Mouse (Mus musculus): Measurements from ENCODE around the gene Wbp4. TPM values are rescaled to one million over a fixed set of nuclear protein-coding genes. Genes with fewer than 3 reads are reported as not detected.

The Wbp4 gene
- polyA plus RNA-seq, 1 experiment from 2014 or later, result 42.1 TPM

DNA sequence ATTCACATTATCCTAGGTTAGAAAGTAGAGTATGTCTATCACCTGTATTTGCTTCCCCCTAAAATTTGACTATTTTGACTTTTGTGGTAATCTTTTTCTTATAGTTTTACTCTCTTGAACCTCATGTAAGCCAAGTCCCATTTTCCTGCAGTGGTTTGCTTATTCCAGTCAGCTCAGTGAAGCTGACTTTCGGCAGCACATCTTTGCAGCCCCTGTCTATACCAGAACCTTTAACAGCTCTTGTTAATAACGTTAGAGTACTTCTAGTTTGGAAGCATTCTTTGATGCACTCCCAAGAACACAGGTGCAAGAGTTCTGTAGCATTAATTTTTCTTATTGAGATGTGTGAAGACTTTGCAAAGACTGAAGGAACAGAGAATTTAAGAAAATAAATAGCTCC lies 36.8 kb upstream of the Wbp4 start:
- no peaks in the 10 kb centered on the region for H3K27me3 ChIP-seq
- H3K9ac ChIP-seq, result no peak overlapping the region
- no peaks in the 10 kb centered on the region for H3K36me3 ChIP-seq
- no peak for ATAC-seq (ENCODE audit: insufficient number of reproducible peaks, low FRiP score, low TSS enrichment, low read depth)
- WGBS, result 61% methylated on average over 2 of the region's 2 CpGs
- peaks cover 5% of the 10 kb centered on the region for H3K4me1 ChIP-seq
- H3K9me3 ChIP-seq, result no peaks in the 10 kb centered on the region
- H3K4me2 ChIP-seq, result no peak overlapping the region
- H3K4me3 ChIP-seq, result no peak overlapping the region
- H3K27ac ChIP-seq, result no peak overlapping the region

DNA sequence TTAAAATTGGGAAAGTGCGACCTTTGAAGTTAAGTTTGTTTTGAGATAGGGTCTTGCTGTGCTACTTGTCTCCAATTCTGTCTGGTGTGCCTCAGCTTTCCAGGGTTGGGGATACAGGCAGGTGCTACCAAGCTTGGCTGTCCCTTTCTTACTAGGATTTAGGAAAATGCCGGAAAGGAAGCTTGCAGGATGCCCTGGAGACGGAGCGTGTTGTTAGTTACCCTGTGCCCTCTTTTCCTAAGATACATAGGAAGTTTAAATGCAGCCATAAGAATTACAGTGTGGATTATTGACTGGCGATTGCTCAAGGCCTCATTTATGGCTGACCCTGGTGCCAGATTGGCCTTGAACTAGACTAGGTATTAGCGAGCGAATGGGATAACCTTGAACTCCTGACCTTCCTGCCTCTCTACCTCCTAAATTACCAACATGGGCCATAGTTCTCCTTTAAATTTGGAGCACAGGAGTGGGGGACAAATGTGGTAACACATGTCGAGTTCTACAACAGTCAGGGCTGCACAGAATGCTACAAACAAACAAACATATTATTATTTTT lies 35.9 kb upstream of the Wbp4 start:
- 75% methylated on average over 8 of the region's 8 CpGs for WGBS
- Histone ChIP-seq H3K4me3 (no peak overlapping the region), H3K36me3 (no peaks in the 10 kb centered on the region), H3K27ac (no peak overlapping the region), H3K4me1 (peaks cover 5% of the 10 kb centered on the region), H3K27me3 (no peaks in the 10 kb centered on the region), H3K9me3 (no peaks in the 10 kb centered on the region), H3K4me2 (0 out of 2 replicates have a peak overlapping the region, but pooled peaks have one; percentile 1), H3K9ac (no peak overlapping the region)
- ATAC-seq (ENCODE audit: insufficient number of reproducible peaks, low FRiP score, low TSS enrichment, low read depth), result no peak

- 81% methylated on average over 2 of the region's 2 CpGs for WGBS
- no peak overlapping the region for H3K4me2 ChIP-seq
Observed at GRCm38 (mm10) chr14:79516751-79517150, 35.4 kb upstream of the Wbp4 start.

GRCm38 (mm10) chr14:79516243-79516610 lies 34.9 kb upstream of the Wbp4 start:
- no peak overlapping the region for H3K9ac ChIP-seq
- 75% methylated on average over 5 of the region's 5 CpGs for WGBS
- H3K9me3 ChIP-seq, result no peaks in the 10 kb centered on the region
- H3K4me3 ChIP-seq, result no peak overlapping the region
- peaks cover 5% of the 10 kb centered on the region; the same call in 1 of the 2 replicates for H3K4me1 ChIP-seq
- H3K36me3 ChIP-seq, result no peaks in the 10 kb centered on the region
- H3K27me3 ChIP-seq, result no peaks in the 10 kb centered on the region
- ATAC-seq (ENCODE audit: insufficient number of reproducible peaks, low FRiP score, low TSS enrichment, low read depth), result no peak
- H3K4me2 ChIP-seq, result no peak overlapping the region
- no peak overlapping the region for H3K27ac ChIP-seq

More at GRCm38 (mm10) chr14:79516751-79517150, 35.4 kb upstream of the Wbp4 start:
- H3K27me3 ChIP-seq, result no peaks in the 10 kb centered on the region
- no peak for ATAC-seq (ENCODE audit: insufficient number of reproducible peaks, low FRiP score, low TSS enrichment, low read depth)
- no peaks in the 10 kb centered on the region for H3K9me3 ChIP-seq
- H3K27ac ChIP-seq, result no peak overlapping the region
- H3K4me3 ChIP-seq, result no peak overlapping the region
- H3K9ac ChIP-seq, result no peak overlapping the region
- peaks cover 5% of the 10 kb centered on the region; the same call in 1 of the 2 replicates for H3K4me1 ChIP-seq
- H3K36me3 ChIP-seq, result no peaks in the 10 kb centered on the region

- Histone ChIP-seq H3K27me3 (no peaks in the 10 kb centered on the region), H3K4me3 (peak overlapping the region; percentile 11), H3K4me1 (peaks cover 5% of the 10 kb centered on the region; the same call in 1 of the 2 replicates), H3K9ac (no peak overlapping the region), H3K36me3 (no peaks in the 10 kb centered on the region), H3K27ac (peak overlapping the region; percentile 67), H3K4me2 (0 out of 2 replicates have a peak overlapping the region, but pooled peaks have one; percentile 3), H3K9me3 (no peaks in the 10 kb centered on the region)
- ATAC-seq (ENCODE audit: insufficient number of reproducible peaks, low FRiP score, low TSS enrichment, low read depth), result no peak
- 44% methylated on average over 8 of the region's 8 CpGs for WGBS
Observed at GRCm38 (mm10) chr14:79515511-79516242, 34.4 kb upstream of the Wbp4 start.

GRCm38 (mm10) chr14:79515100-79515499 lies 33.8 kb upstream of the Wbp4 start:
- Histone ChIP-seq H3K9me3 (no peaks in the 10 kb centered on the region), H3K27ac (peak overlapping the region; percentile 67), H3K4me3 (peak overlapping the region; percentile 11; the same call in 1 of the 2 replicates), H3K27me3 (no peaks in the 10 kb centered on the region), H3K9ac (no peak overlapping the region), H3K4me2 (0 out of 2 replicates have a peak overlapping the region, but pooled peaks have one; percentile 3), H3K4me1 (peaks cover 5% of the 10 kb centered on the region; the same call in 1 of the 2 replicates), H3K36me3 (no peaks in the 10 kb centered on the region)
- ATAC-seq (ENCODE audit: insufficient number of reproducible peaks, low FRiP score, low TSS enrichment, low read depth), result no peak
- 54% methylated on average over 8 of the region's 8 CpGs for WGBS

DNA sequence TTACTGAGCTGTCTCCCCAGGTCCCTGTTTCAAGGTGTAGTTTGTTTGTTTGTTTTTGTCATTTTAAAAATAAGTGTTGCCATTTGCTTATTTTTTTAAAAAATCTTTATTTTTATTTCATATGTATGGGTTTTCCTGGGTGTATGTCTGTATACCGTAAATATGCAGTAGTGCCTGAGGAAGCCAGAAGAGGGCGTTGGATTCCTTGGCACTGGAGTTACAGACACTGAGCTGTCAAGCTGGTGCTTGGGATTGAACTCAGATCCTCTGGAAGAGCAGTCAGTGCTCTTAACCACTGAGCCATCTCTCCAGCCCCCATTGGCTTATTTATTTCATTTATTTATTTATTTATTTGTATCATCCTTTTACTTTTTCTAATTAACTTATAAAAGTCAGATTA lies 32.6 kb upstream of the Wbp4 start:
- Histone ChIP-seq H3K4me1 (peaks cover 3% of the 10 kb centered on the region; the same call in 1 of the 2 replicates), H3K27me3 (no peaks in the 10 kb centered on the region), H3K27ac (no peak overlapping the region), H3K36me3 (no peaks in the 10 kb centered on the region), H3K9me3 (no peaks in the 10 kb centered on the region), H3K9ac (no peak overlapping the region), H3K4me3 (no peak overlapping the region), H3K4me2 (no peak overlapping the region)
- ATAC-seq (ENCODE audit: insufficient number of reproducible peaks, low FRiP score, low TSS enrichment, low read depth), result no peak
- 71% methylated on average over 2 of the region's 2 CpGs for WGBS

DNA sequence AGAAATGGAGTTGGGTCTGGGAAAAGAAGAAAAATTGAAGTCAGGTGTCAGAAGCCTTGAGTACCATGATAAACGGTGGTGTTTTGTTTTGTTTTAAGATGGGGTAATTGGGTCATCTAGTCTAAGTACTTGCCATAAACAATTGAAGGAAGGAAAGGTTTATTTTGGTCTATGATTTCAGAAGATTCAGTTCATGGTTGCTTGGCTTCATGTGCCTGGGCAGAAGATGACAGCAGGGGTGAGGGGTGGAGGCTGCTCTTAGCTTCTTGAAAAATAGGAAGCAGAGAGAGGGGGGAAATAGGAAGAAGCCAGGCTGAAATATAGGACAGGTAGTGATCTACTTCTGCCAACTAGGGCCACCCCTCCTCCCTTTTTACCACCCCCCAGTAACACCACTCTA lies 30.2 kb upstream of the Wbp4 start:
- Histone ChIP-seq H3K27ac (no peak overlapping the region), H3K4me2 (no peak overlapping the region), H3K9ac (no peak overlapping the region), H3K4me3 (no peak overlapping the region), H3K27me3 (no peaks in the 10 kb centered on the region), H3K9me3 (no peaks in the 10 kb centered on the region), H3K4me1 (peaks cover 2% of the 10 kb centered on the region; the same call in 1 of the 2 replicates), H3K36me3 (no peaks in the 10 kb centered on the region)
- WGBS, result 41% methylated on average over 1 of the region's 1 CpGs
- no peak for ATAC-seq (ENCODE audit: insufficient number of reproducible peaks, low FRiP score, low TSS enrichment, low read depth)

- WGBS, result 74% methylated on average over 9 of the region's 9 CpGs
- no peaks in the 10 kb centered on the region for H3K9me3 ChIP-seq
- no peak overlapping the region for H3K27ac ChIP-seq
- no peaks in the 10 kb centered on the region for H3K27me3 ChIP-seq
- peaks cover 5% of the 10 kb centered on the region; the same call in 1 of the 2 replicates for H3K4me1 ChIP-seq
- no peak overlapping the region for H3K4me3 ChIP-seq
- no peak overlapping the region for H3K9ac ChIP-seq
- H3K36me3 ChIP-seq, result no peaks in the 10 kb centered on the region
- H3K4me2 ChIP-seq, result no peak overlapping the region
- ATAC-seq (ENCODE audit: insufficient number of reproducible peaks, low FRiP score, low TSS enrichment, low read depth), result no peak
Observed at GRCm38 (mm10) chr14:79508662-79509305, 27.5 kb upstream of the Wbp4 start.

- 46% methylated on average over 1 of the region's 1 CpGs for WGBS
- no peaks in the 10 kb centered on the region for H3K27me3 ChIP-seq
- no peaks in the 10 kb centered on the region for H3K36me3 ChIP-seq
- no peak overlapping the region for H3K9ac ChIP-seq
- ATAC-seq (ENCODE audit: insufficient number of reproducible peaks, low FRiP score, low TSS enrichment, low read depth), result no peak
- no peaks in the 10 kb centered on the region for H3K9me3 ChIP-seq
- peak overlapping the region; percentile 7; the same call in 1 of the 2 replicates for H3K27ac ChIP-seq
- peaks cover 11% of the 10 kb centered on the region; the same call in 1 of the 2 replicates for H3K4me1 ChIP-seq
- H3K4me2 ChIP-seq, result no peak overlapping the region
- no peak overlapping the region for H3K4me3 ChIP-seq
Observed at GRCm38 (mm10) chr14:79507846-79508245, 26.5 kb upstream of the Wbp4 start.

GRCm38 (mm10) chr14:79506207-79506606 lies 24.9 kb upstream of the Wbp4 start:
- H3K36me3 ChIP-seq, result peaks cover 7% of the 10 kb centered on the region; the same call in 1 of the 2 replicates
- H3K27ac ChIP-seq, result no peak overlapping the region
- no peak overlapping the region for H3K4me3 ChIP-seq
- WGBS, result 68% methylated on average over 9 of the region's 9 CpGs
- no peak overlapping the region for H3K9ac ChIP-seq
- no peaks in the 10 kb centered on the region for H3K27me3 ChIP-seq
- H3K4me2 ChIP-seq, result no peak overlapping the region
- H3K4me1 ChIP-seq, result peaks cover 11% of the 10 kb centered on the region; the same call in 1 of the 2 replicates
- ATAC-seq (ENCODE audit: insufficient number of reproducible peaks, low FRiP score, low TSS enrichment, low read depth), result no peak
- no peaks in the 10 kb centered on the region for H3K9me3 ChIP-seq
